Mouse (Mus musculus) 3134 (cell line): ENCODE measurements at regions not wholly inside any gene's neighbourhood (a gene's known extent, or its start where the extent isn't known, plus 50 kb on each side); places are given as distances from the start of the nearest gene placed in this dataset.
"Not testable (repeated sequence)": the region's sequence is repeated elsewhere in the genome, so short reads cannot be mapped to it uniquely, and the experiment has no call there.

Experiments
- DNase-seq: peaks from one replicate; pipeline ENCODE4 v3.0.0-alpha.2; 2011; ENCODE audit warnings: low spot score; ENCODE audit not compliant: insufficient read length; ENCODE audit errors: extremely low read depth

DNA sequence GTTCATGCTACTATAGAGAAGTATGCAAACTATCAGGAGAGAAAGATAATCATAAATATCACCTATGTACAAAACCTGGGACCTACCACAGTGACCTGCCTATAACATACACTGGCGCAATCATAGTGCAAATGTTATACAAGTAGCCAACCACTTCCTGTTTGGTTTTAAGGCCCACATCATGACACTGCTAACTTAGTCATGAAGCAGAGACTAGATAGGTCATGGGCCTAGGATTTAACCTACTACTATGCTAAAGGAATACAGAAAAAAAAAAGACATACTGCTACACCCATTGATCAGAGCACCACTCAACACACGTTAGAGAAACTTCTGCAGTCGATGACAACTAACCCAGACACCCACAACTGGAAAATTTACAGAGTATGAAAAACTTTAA lies 498.6 kb upstream of the Acvr2a start:
- DNase-seq = no peak

DNA sequence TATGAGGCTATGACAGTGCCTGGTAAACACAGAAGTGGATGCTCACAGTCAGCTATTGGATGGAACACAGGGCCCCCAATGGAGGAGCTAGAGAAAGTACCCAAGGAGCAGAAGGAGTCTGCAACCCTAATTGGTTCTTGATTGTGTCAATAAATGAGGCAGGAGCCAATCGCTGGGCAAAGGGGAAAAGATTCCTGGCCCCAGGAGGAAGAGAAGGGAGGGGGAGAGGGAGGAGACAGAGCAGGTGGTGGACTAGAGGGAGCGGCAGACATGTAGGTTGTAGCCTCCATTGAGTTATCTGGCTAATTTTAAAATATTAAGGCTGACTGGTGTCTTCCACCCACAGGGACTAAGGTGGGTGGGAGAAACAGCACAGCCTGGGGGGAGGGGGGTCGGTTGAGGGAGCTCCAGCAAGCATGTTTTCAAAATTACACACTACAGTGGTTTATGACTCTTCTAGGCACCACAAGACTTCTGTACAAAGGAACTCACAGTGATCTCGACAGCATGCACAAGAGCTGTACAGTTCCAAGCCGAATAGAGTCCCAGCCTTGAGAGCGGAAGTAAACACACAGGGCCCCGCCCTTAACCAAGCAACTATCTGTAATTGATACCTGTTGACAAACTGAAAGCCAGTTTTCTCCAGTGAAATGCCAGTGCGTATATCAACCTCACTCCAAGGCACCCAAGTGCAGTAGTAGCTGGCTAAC lies 497.6 kb upstream of the Acvr2a start:
- DNase-seq = no peak

DNA sequence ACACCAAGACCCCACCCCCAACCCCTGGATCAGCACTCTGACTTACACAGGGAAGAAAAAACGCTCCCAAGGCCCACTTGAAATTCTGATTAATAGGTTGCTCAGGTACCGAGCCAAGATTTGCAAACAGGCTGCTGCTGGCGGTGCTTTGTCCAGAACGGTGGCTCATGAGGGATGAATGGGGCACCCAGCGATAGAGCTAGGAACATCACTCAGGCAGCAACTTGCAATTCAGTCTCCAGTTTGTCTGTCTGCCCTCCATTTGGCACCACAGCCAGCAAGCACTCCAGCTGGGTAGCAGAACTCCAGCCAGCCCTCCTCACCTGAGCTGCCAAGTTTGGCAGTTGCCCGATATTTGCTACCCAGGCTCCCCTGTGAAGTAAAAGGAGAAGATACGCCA lies 496.1 kb upstream of the Acvr2a start:
- DNase-seq = no peak

- DNase-seq = no peak
Measured at GRCm38 (mm10) chr2:48318384-48319030, 495.4 kb upstream of the Acvr2a start.

GRCm38 (mm10) chr2:48321471-48321870 lies 492.4 kb upstream of the Acvr2a start:
- no peak for DNase-seq

DNA sequence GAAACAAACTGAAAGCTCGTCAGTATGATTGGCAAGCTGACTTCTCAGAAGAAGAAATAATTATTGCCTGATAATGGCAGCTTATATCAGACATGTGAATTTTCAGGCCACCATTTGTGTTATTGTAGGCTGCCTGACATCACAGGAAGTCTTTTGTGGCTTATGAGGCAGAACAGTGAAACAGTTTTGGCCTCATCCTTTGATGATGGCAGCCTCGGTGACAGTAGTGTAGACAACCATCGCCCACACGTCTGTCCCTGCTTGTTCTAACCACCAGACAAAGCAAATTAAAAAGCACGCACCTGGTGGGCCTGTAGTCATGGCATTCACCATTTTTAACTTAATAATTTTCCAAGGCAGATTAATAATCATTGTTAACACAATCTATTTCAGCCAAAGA lies 491.6 kb upstream of the Acvr2a start:
- no peak for DNase-seq

GRCm38 (mm10) chr2:48328204-48328603 lies 485.7 kb upstream of the Acvr2a start:
- no peak for DNase-seq

DNA sequence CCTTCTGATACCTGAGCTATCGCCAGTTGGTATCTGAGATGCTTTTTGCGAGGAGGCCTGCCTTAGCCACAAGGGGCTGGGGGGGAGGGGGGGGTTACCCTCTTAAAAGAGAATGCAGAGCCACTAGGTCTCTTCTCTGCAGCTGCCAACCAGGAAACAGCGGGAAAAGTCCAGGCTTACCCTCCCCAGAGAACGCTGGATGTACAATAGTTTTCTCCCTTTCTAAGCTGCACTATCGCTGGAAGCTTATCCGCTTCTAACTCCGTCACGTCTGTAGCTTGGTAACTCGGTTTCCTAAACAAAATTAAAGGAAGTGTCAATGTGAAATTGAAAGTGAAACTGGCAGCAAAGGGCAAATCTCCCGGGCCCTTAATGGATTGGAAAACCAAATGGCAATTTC lies 481.1 kb upstream of the Acvr2a start:
- DNase-seq = no peak

DNA sequence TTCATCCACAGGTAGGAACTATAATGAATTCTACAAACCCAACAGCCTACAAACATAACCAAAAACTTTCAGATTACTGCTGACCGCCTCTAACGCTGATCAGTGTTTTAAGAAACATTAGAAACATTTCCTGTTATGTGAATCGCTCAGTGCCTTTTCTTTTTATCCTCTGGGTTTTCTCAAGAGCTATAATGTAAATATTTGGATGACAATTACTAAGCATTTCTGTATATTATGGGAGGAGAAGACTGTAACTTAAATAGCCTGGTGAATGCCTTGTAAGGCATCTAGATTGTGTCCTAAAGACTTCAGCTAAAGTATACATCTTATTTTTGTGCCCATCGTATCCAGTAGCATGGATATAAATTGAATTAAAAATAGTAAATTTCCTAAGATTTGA lies 465.9 kb upstream of the Acvr2a start:
- DNase-seq = no peak

DNA sequence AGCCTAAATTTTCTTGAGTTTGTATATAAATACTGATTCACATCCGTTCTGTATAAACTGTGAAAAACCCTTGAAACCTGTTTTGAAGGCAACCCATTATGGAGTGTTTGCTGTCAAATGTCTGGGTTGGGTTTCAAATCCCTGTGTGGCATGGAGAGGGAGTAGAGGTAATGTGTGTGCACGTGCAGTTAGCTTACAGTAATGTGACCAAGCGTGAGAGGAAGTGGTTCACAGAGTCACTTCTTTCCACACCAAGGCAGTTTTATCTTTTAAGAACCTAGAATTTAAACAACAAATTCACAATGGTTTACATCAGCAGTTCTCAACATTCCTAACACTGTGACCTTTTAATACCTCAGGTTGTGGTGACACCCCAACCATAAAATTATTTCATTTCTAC lies 464.1 kb upstream of the Acvr2a start:
- no peak for DNase-seq

DNA sequence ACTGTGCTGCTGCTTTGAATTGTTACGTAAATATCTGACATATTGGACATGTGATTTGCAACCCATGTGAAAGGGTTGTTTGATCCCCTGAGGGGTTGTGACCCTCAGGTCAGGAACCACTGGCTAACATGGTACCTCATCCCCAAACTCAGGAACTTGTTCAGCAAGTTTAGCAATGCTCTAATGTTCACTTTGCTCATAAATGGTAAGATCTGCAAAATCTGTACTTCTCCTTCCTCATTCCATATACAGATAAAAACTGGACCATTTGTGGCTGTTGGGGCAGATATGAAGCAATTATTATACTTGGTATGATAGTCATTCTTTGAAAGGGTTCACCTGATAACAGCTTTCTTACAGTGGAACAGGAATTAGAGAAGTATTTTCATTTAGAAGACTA lies 463.7 kb upstream of the Acvr2a start:
- no peak for DNase-seq

DNA sequence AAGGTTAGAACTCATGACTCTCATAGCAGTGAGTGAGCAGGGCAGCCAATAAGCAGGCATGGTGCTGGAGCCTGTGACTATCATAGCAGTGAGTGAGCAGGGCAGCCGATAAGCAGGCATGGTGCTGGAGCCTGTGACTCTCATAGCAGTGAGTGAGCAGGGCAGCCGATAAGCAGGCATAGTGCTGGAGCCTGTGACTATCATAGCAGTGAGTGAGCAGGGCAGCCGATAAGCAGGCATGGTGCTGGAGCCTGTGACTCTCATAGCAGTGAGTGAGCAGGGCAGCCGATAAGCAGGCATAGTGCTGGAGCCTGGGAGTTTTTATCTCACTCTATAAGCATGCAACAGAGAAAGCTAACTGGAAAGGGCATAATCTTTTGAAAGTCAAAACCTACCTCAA lies 442.3 kb upstream of the Acvr2a start:
- DNase-seq = not testable (repeated sequence)

DNA sequence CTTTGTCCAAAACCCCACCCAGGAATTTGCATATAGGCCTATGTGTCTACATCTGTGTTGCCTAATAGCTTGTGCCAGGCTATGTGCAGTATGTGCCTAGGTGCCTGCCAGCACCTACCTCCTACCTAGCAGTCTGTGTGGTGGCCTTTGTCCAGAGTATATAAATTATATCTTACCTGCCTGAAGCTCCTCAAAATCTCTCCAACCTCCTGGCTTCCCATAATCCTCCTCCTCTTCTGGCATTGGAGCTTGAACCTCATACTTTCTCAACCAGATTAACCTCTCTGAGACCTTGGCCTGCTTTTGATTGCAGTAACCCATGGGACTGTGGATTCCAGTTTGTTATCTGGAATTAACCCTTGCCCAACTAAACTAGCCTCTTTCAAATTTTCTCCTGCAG lies 440.8 kb upstream of the Acvr2a start:
- DNase-seq = no peak

GRCm38 (mm10) chr2:48374302-48374701 lies 439.6 kb upstream of the Acvr2a start:
- no peak for DNase-seq

GRCm38 (mm10) chr2:48378160-48378559 lies 435.7 kb upstream of the Acvr2a start:
- DNase-seq = no peak

DNA sequence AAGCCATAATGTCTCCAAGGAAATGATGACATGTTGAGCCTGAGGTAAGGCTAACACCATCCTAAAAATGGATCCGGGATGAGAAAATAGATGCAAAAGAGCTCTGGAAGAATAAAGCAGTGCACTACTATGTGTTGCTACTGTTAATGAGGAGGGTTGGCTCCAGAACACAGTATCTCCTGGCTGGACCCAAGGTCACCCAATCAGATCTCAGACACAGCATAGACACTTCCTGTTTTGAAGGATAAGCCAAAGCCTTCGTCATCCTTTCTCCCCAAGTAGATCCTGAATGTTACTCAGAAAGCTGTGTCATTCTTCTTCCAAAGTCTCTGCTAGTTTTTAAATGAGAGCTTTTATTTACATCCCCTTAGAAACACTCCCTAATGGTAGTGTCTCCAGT lies 435.2 kb upstream of the Acvr2a start:
- DNase-seq = no peak

- DNase-seq = no peak
Measured at GRCm38 (mm10) chr2:48380140-48380539, 433.8 kb upstream of the Acvr2a start.

DNA sequence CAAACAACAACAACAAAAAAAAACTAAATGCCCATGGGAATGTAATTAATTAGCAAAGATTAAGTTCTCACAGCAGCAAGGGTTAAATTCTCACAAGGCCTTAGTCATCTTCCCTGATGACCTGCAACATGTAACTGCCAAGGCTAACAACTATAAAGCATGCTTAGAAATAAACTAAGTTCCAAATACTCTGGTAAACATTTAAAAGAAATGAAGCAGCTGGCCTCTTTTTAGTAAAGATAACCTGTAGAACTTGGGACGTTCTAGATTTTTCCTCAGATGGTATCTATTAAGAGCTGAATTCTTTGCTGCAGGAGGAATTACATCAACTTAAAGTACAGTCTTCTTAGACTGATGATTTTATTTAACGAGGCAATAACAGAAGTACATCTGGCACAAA lies 433.1 kb upstream of the Acvr2a start:
- DNase-seq = no peak

- DNase-seq = no peak
Measured at GRCm38 (mm10) chr2:48381481-48382075, 432.3 kb upstream of the Acvr2a start.

DNA sequence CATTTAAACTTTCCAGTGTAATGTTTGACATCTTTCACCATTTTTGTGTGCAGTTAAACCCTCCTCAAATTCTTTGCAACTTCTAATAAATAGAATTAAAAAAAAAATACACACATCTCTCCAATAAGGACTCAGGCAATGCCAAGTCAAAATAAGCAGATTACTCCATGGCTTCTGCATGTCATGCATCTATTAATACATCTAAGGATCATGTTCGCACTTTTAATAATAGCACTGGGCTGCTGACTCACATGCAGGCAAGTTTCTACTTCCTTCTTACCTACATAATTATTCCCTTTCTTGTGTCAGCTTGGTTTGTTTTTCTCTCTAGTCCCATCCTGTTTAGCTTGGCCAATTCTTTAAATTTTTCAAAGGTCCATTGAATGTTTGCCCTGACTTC lies 415.4 kb upstream of the Acvr2a start:
- no peak for DNase-seq

DNA sequence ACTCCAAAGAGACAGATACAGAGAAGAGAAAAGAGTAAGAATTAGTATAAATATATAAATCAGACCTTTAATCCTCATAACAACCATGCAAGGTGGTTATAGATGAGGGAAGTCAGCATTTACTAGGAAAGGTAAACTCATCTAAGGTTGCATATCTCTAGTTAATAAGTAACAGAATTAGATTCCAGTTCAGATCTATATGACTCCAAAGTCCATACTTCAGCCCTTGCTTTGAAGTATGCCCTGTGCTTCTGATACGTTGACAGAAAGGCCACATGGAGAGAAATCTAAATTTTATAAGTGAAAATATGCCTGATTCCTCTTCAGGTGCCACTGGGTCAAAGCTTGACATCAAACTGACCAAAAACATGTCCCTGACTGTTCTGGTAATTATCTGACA lies 414.7 kb upstream of the Acvr2a start:
- no peak for DNase-seq

- DNase-seq = no peak
Measured at GRCm38 (mm10) chr2:48402813-48403212, 411.1 kb upstream of the Acvr2a start.
